Mouse (Mus musculus) left cerebral cortex, adult 9 months (tissue): ENCODE measurements around the gene Ifi214.
"Not testable (repeated sequence)": the region's sequence is repeated elsewhere in the genome, so short reads cannot be mapped to it uniquely, and the experiment has no call there.

Experiments
- DNase-seq, 2 experiments: peaks; one replicate each; pipeline ENCODE4 v3.0.0; 2022; ENCODE audit warnings: low spot score in 2 of 2

Gene Ifi214

DNA sequence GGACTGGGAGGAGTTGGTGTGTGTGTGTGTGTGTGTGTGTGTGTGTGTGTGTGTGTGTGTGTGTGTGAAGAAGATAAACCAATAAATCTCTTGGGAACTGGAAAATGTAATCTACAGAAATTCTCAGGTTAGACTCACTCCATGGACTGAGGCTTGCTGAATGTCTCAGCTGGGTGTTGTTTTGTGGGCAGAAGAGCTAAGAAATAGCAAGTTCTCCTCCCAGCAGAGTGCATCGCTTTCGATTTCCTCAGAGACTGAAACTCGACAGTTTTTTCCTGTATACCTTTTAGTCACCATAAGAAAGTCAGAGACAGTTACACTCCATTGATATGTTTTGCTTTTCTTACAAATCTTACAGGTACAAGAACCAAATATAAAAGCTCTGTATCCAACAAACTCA, at the start of gene Ifi214:
Ifi214 (minus strand) TSS at position 167 of the 400 bp plus-strand sequence.
- not testable (repeated sequence) for DNase-seq

DNA sequence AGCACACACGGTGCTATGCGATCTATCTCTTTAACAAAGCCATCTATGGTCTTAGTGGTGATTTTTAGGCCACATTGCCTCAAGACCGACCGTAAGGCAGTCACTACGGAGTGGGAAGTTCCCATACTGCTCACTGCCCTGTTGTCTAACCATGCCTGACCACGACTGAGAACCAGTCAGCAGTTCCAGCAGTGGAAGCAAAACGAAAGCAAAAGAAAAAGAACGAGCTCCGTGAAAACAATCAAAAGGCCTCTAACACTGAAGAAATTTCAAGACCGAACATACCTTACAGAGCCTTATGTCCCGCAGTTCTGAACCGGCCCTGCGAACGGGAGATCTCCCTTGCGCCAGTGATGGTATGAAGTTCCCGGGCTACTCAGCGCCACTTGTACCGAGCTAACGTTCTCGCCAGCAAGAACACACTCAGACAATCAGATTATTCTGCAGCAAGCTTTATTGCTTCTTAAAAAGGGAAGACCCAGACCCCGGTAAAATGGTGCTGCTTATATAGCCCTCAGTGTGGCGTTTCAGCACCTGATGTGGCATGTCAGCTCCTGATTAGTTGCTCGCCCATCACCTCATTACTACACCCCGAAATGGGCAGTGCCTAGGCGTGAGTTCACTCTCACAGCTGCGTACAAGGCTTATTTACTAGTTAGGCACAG, 44.3 kb upstream of the Ifi214 start:
- DNase-seq: no peak

DNA sequence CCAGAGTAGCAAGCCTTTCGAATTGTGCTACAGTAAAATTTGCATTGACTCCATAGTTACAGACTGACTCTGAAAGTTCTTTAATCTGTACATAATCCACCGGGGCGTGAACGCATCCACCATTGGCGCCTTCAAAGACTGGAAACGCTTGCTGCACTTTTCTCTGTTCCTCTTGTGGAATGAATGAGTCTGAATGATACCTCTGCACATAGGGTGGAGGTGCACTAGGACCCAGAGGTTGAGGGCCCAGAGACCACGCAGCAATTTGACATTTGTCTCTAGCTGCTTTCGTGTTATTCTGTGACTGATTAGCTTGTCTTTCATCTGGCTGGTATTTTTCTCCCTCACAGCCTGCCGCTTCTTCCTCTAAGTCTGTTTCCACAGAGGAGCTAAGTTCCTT, 43.3 kb upstream of the Ifi214 start:
- no peak for DNase-seq

DNA sequence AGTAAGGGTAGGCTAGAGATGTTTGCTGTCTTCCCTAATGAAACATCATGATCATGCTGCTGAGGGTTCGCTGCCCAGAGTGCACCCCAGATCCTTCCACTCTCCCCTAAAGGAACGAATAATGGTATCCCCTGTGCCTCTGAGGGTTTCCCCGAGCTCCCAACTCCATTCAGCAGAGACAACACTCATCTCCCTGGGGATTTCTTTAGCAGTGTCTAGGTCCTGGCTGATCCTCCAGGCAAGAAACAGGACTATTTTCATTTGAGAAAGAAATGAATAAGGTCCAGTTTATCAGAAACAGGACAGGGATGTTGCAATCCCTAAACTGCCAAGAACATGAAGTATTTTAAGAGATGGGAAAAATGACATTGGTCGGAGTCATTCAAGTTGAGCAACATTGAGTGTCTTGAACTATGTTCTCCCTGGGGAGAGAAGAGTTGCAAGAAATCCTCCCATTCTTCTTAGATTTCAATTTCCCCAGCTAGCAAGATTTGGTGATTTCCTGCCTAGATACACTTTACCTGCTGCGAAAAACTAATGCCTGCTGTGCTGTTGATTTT, 14.8 kb upstream of the Ifi214 start:
- not testable (repeated sequence) for DNase-seq

DNA sequence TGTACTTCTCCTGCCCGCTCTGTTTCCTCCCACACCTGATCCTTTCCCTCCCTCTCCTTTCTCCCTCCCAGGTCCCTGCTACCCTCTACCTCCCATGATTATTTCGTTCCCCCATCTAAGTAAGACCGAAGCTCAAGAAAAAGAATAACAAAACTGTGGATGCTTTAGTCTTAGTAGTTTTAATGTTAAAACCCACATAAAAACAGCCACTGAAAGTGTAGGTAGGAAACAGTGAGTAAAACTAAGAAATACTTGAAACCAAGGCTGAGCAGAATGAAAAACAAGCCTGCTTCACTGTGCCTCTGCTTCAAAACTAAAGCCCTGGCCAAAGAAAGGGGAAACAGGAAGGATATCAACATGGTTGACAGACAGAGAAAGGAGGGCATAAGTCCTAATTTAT, 13.0 kb upstream of the Ifi214 start:
- not testable (repeated sequence) for DNase-seq

DNA sequence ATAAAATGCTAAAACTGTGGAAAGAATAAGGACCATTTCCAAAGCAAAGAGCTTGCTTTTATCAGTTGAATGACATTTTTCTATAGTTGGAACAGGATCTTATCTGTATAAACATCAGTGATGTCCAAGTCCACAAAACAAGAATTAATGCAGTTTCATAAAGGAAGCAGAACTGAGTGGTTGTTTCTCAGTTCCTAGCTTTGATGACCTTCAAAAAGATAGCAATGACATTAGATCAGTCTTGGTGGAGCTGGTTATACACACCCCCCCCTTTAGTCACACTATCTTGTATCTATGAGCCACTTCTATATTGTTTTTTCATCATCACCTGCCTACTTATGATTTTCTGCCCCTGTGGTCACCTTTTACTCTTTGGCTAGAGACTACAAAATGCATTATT, 14.3 kb downstream of the Ifi214 start:
- DNase-seq: no peak

DNA sequence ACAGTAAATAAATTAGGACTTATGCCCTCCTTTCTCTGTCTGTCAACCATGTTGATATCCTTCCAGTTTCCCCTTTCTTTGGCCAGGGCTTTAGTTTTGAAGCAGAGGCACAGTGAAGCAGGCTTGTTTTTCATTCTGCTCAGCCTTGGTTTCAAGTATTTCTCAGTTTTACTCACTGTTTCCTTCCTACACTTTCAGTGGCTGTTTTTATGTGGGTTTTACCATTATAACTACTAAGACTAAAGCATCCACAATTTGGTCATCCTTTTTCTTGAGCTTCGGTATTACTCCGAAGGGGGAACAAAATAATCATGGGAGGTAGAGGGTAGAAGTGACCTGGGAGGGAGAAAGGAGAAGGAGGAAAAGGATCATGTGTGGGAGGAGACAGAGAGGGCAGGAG, 25.2 kb downstream of the Ifi214 start:
- not testable (repeated sequence) for DNase-seq

DNA sequence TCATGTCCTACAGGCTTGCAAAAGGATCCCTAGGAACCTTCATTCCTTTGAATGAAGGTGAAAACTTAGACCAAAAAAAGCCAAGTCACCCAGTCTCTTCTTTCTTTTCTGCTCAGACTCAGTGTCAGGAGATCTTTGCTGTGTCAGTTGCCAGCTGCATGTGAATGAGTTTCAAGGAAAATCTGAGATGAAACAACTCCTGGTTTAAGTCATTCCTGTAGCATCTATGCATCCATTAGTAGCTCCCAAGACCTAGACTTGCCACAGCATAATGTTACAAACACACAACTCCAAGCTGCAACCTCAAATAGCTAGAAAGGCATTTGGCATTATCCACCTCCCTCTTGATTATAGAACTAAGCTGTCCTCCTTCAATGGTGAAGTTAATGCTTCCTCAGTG, 44.3 kb downstream of the Ifi214 start:
- DNase-seq: not testable (repeated sequence)

DNA sequence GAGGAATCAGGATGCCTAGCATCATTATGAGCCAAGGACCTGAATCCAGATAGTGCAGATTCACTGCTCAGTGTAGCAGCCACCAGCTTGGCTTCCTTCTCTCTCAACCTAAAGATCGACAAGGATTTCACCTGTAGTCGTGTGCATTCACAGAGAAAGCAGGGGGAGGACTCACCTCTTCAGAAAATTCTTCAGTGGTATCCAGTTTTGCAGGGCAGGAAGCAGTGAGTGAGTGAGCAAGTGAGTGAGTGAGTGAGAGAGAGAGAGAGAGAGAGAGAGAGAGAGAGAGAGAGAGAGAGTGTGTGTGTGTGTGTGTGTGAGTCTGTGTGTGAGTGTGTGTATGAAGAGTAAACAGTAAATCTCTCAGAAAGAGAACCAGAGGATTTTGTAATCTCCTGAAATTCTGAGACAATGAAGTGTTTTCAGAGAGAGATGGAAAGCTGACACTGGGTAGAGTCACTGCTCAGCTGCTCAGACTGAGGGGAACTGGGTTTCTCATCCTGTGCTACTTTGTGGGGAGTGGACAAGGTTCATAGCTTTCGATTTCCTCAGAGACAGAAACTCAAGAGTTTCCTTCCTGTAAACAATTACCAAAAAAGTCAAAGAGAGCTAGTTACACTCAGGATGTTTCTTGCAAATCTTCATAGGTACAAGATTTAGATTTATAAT, 44.8 kb downstream of the Ifi214 start, which contains the start of gene Ifi206:
Ifi206 (minus strand) TSS at position 230 of the 669 bp plus-strand sequence.
- DNase-seq: not testable (repeated sequence)

DNA sequence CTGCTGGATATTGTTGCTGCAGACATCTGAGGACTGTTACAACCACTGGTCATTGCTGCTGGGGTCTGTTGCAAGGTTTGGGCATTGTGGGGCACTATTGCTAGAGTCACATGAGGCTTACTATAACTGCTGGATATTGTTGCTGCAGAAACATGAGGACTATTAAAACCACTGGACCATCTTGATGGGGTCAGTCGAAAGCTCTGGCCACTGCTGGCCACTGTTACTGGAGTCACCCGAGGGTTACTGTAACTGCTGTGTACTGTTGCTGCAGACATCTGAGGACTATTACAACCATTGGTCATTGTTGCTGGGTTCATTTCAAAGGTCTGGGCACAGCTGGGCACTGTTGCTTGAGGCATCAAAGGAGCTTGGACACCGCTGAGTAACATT, 54.6 kb downstream of the Ifi214 start:
- DNase-seq: not testable (repeated sequence)

DNA sequence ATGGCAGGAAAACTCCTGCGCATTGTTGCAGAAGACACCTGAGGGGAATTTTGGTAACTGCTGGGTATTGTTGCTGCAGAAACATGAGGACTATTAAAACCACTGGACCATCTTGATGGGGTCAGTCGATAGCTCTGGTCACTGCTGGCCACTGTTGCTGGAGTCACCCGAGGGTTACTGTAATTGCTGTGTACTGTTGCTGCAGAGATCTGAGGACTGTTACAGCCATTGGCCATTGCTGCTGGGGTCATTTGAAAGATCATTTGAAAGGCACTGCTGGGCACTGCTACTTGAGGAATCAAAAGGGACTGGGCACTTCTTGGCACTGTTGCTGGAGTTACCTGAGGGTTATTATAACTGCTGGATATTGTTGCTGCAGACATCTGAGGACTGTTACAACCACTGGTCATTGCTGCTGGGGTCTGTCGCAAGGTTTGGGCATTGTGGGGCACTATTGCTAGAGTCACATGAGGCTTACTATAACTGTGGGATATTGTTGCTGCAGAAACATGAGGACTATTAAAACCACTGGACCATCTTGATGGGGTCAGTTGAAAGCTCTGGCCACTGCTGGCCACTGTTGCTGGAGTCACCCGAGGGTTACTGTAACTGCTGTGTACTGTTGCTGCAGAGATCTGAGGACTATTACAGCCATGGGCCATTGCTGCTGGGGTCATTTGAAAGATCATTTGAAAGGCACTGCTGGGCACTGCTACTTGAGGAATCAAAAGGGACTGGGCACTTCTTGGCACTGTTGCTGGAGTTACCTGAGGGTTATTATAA, 55.2 kb downstream of the Ifi214 start:
- not testable (repeated sequence) for DNase-seq
